ENCODE assay signal across 13 mouse cellular contexts in genomic region chr9:103485606-103486005, GRCm38 (mm10). TPM values are rescaled to one million over a fixed set of nuclear protein-coding genes. Genes with fewer than 3 reads are reported as not detected.
DNase-seq lines count a peak whose midpoint lies in the region; ATAC-seq lines count a peak whose summit lies in the region.
"Had no signal": no experiment of that assay in that cellular context is flagged by ENCODE, and none has a peak within 500 bp of the region (broad histone marks: within the 10 kb centered on the region; RNA-seq: fewer than 3 reads in every experiment).

No protein-coding gene starts in this region.

- 26% methylated on average over 8 of the region's 8 CpGs for WGBS in heart, embryonic 14.5 days
- 59% methylated on average over 8 of the region's 8 CpGs for WGBS in midbrain, embryonic 10.5 days
- WGBS in midbrain, embryonic 11.5 days, result 56% methylated on average over 8 of the region's 8 CpGs
- WGBS in kidney, embryonic 14.5 days, result 14% methylated on average over 8 of the region's 8 CpGs

- peaks cover 39 to 54% of the 10 kb centered on the region in 2 experiments for H3K4me1 ChIP-seq in heart, embryonic 14.5 days (ENCODE audit: control insufficient read depth in 2 of 2, insufficient read depth in 2 of 2, low read length in 2 of 2)
- H3K4me1 ChIP-seq in midbrain, embryonic 10.5 days, result peaks cover 22% of the 10 kb centered on the region
- H3K4me1 ChIP-seq in midbrain, embryonic 11.5 days (ENCODE audit: control insufficient read depth, insufficient read depth, low read length), result peaks cover 4% of the 10 kb centered on the region; the same call in 1 of the 2 replicates
- peaks cover 22% of the 10 kb centered on the region for H3K4me1 ChIP-seq in kidney, embryonic 14.5 days (ENCODE audit: control insufficient read depth, insufficient read depth, low read length)

- no peak overlapping the region for H3K4me3 ChIP-seq in heart, embryonic 14.5 days (ENCODE audit: control insufficient read depth in 1 of 2, insufficient read depth in 1 of 2, low read depth in 1 of 2, low read length in 2 of 2)
- H3K4me3 ChIP-seq in midbrain, embryonic 10.5 days, result no peak overlapping the region
- H3K4me3 ChIP-seq in midbrain, embryonic 11.5 days (ENCODE audit: low read depth, low read length), result no peak overlapping the region
- no peak overlapping the region for H3K4me3 ChIP-seq in kidney, embryonic 14.5 days (ENCODE audit: low read length)
- H3K4me3 ChIP-seq: midbrain, embryonic 12.5 days had no signal

- H3K4me2 ChIP-seq in heart, embryonic 14.5 days (ENCODE audit: low read length), result no peak overlapping the region; the same call in 1 of the 2 replicates
- H3K4me2 ChIP-seq in midbrain, embryonic 11.5 days, result no peak overlapping the region
- no peak overlapping the region for H3K4me2 ChIP-seq in kidney, embryonic 14.5 days (replicated peaks; ENCODE audit: low read depth, low read length)
- H3K4me2 ChIP-seq: liver, embryonic 11.5 days; midbrain, embryonic 12.5 days had no signal

- no peak for DNase-seq in heart, adult 9 months (ENCODE audit: low spot score in 2 of 2)
- no peak for DNase-seq in midbrain, embryonic 10.5 days (ENCODE audit: low spot score)
- DNase-seq in midbrain, embryonic 11.5 days (ENCODE audit: low spot score, missing footprints), result no peak
- DNase-seq in naive thymus-derived CD4-positive, alpha-beta T cell, adult 2 months (ENCODE audit: low read depth), result peak; percentile 27
- no peak for DNase-seq in thymus, postnatal 4 days
- DNase-seq in cerebellum, adult 18-20 months, result no peak
- DNase-seq: cerebellum, postnatal 14 days; heart, postnatal 10 days; right cerebral cortex, postnatal 14 days had no signal

- no peaks in the 10 kb centered on the region for H3K27me3 ChIP-seq in heart, embryonic 14.5 days (ENCODE audit: control insufficient read depth, insufficient read depth, low read length)
- H3K27me3 ChIP-seq in midbrain, embryonic 10.5 days (ENCODE audit: low read depth, poor library complexity, severe bottlenecking), result no peaks in the 10 kb centered on the region
- H3K27me3 ChIP-seq in midbrain, embryonic 11.5 days (ENCODE audit: control insufficient read depth, insufficient read depth, low read length), result no peaks in the 10 kb centered on the region
- no peaks in the 10 kb centered on the region for H3K27me3 ChIP-seq in kidney, embryonic 14.5 days (ENCODE audit: control insufficient read depth, insufficient read depth, low read length)
- H3K27me3 ChIP-seq: midbrain, embryonic 12.5 days had no signal

- 0 out of 4 replicates have a peak overlapping the region, but pooled peaks of 1 of the 2 experiments have one; percentile 20 for H3K27ac ChIP-seq in heart, embryonic 14.5 days (replicated peaks in 1 of 2; ENCODE audit: control insufficient read depth in 1 of 2, insufficient read depth in 1 of 2, low read depth in 2 of 2, low read length in 2 of 2)
- 0 out of 2 replicates have a peak overlapping the region, but pooled peaks have one; percentile 14 for H3K27ac ChIP-seq in midbrain, embryonic 10.5 days (replicated peaks)
- H3K27ac ChIP-seq in midbrain, embryonic 11.5 days (ENCODE audit: low read depth, low read length), result no peak overlapping the region
- H3K27ac ChIP-seq in kidney, embryonic 14.5 days (ENCODE audit: low read depth, low read length), result peak overlapping the region; percentile 20; the same call in 1 of the 2 replicates
- H3K27ac ChIP-seq: midbrain, embryonic 12.5 days had no signal

- H3K9ac ChIP-seq in heart, embryonic 14.5 days (ENCODE audit: low read length), result 0 out of 2 replicates have a peak overlapping the region, but pooled peaks have one; percentile 18
- no peak overlapping the region for H3K9ac ChIP-seq in midbrain, embryonic 11.5 days (ENCODE audit: low read length)
- H3K9ac ChIP-seq in kidney, embryonic 14.5 days (ENCODE audit: low read depth, low read length), result no peak overlapping the region
- H3K9ac ChIP-seq: midbrain, embryonic 12.5 days had no signal

- H3K9me3 ChIP-seq in heart, embryonic 14.5 days (ENCODE audit: control insufficient read depth, low read length), result no peaks in the 10 kb centered on the region
- H3K9me3 ChIP-seq in midbrain, embryonic 10.5 days (replicated peaks), result no peaks in the 10 kb centered on the region
- H3K9me3 ChIP-seq in midbrain, embryonic 11.5 days (ENCODE audit: control insufficient read depth, low read length), result no peaks in the 10 kb centered on the region
- H3K9me3 ChIP-seq in kidney, embryonic 14.5 days (ENCODE audit: control insufficient read depth, low read length), result no peaks in the 10 kb centered on the region
- H3K9me3 ChIP-seq: midbrain, embryonic 12.5 days had no signal

- peaks cover 14% of the 10 kb centered on the region; the same call in 1 of the 2 replicates for H3K36me3 ChIP-seq in heart, embryonic 14.5 days (ENCODE audit: control insufficient read depth, insufficient read depth, low read length)
- no peaks in the 10 kb centered on the region for H3K36me3 ChIP-seq in midbrain, embryonic 10.5 days
- H3K36me3 ChIP-seq in midbrain, embryonic 11.5 days (ENCODE audit: control insufficient read depth, insufficient read depth, low read length), result no peaks in the 10 kb centered on the region
- no peaks in the 10 kb centered on the region for H3K36me3 ChIP-seq in kidney, embryonic 14.5 days (ENCODE audit: control insufficient read depth, insufficient read depth, low read length)
- H3K36me3 ChIP-seq: midbrain, embryonic 12.5 days had no signal

- ATAC-seq in heart, embryonic 14.5 days (ENCODE audit: insufficient number of reproducible peaks, insufficient read depth, low FRiP score, low read depth), result no peak
- ATAC-seq in midbrain, embryonic 11.5 days (ENCODE audit: low FRiP score), result no peak
- no peak for ATAC-seq in kidney, embryonic 14.5 days (ENCODE audit: low FRiP score, low TSS enrichment)

RNA-seq across cellular contexts. Expression of gene Bfsp2, which starts 5.4 kb away (rescaled TPM):
- 0.70 and 1.3 TPM in 2 replicates for polyA plus RNA-seq in heart, embryonic 14.5 days (2014; fragmentation: Nextera tagmentation; extraction: Ambion mirVana)
- polyA plus RNA-seq in midbrain, embryonic 10.5 days (2016; fragmentation: Nextera tagmentation; extraction: Ambion mirVana), result 0.75 and 2.0 TPM in 2 replicates
- 1.7 and 2.6 TPM in 2 replicates for polyA plus RNA-seq in midbrain, embryonic 11.5 days (2014; fragmentation: Nextera tagmentation; extraction: Ambion mirVana)
- polyA plus RNA-seq in kidney, embryonic 14.5 days (2014; fragmentation: Nextera tagmentation; extraction: Ambion mirVana), result 0.60 and 0.70 TPM in 2 replicates
